Mouse (Mus musculus) embryonic fibroblast, embryonic 13.5 days (primary cell): Measurements from ENCODE around the gene Tenm2.

ENCODE experiments used
- CTCF ChIP-seq: IDR thresholded peaks from 2 replicates; pipeline ENCODE4 v1.5.1; 2011; ENCODE audit warnings: mild to moderate bottlenecking, control low read depth, low read length, moderate library complexity, borderline replicate concordance; ENCODE audit not compliant: insufficient read depth
- POLR2A ChIP-seq: IDR thresholded peaks from 2 replicates; pipeline ENCODE4 v1.6.1; 2011; ENCODE audit warnings: low read depth, mild to moderate bottlenecking, control low read depth, low read length, moderate library complexity

DNA sequence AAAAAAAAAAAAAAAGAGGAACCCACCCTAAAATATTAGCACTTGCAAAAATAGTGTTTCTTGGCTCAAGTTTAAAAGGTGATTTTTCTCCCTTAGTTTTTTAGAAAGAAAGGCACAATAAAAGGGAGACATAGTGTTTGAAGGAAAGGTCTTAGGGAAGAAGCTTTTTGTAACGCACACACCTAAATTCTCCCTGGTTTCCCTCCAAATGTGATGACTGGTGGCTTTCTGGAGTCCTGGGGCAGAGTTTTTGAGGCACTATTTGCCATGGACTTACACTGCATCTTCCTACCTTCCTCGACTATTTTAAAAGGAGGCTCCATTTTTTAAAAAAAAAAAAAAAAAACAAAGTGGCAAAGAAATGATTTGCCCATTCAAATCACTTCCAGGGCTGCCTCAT is 557.2 kb downstream of the Tenm2 start:
- no peak for TF ChIP-seq CTCF
- no peak for TF ChIP-seq POLR2A
